Comparison of ENCODE assay signal across 12 mouse cellular contexts in genomic region chr5:111229671-111230070, GRCm38 (mm10).
DNase-seq lines count a peak whose midpoint lies in the region; ATAC-seq lines count a peak whose summit lies in the region.
"Had no signal": no experiment of that assay in that cellular context is flagged by ENCODE, and none has a peak within 500 bp of the region (broad histone marks: within the 10 kb centered on the region; RNA-seq: fewer than 3 reads in every experiment).

No protein-coding gene starts in this region.

- H3K27me3 ChIP-seq in heart, embryonic 15.5 days, result no peaks in the 10 kb centered on the region
- H3K27me3 ChIP-seq in heart, embryonic 12.5 days (replicated peaks), result 0 out of 2 replicates have a peak, but pooled peaks cover 5% of the 10 kb centered on the region
- peaks cover 30% of the 10 kb centered on the region for H3K27me3 ChIP-seq in midbrain, embryonic 10.5 days (ENCODE audit: low read depth, poor library complexity, severe bottlenecking)
- no peaks in the 10 kb centered on the region; the same call in 1 of the 2 replicates for H3K27me3 ChIP-seq in midbrain, embryonic 11.5 days (ENCODE audit: control insufficient read depth, insufficient read depth, low read length)
- H3K27me3 ChIP-seq in embryonic facial prominence, embryonic 14.5 days (replicated peaks; ENCODE audit: control insufficient read depth, insufficient read depth, low read length), result no peaks in the 10 kb centered on the region
- H3K27me3 ChIP-seq in midbrain, embryonic 16.5 days (ENCODE audit: control insufficient read depth, insufficient read depth, low read depth, low read length), result no peaks in the 10 kb centered on the region
- H3K27me3 ChIP-seq: liver, embryonic 15.5 days had no signal

- peaks cover 6% of the 10 kb centered on the region; the same call in 1 of the 2 replicates for H3K36me3 ChIP-seq in heart, embryonic 15.5 days
- H3K36me3 ChIP-seq in heart, embryonic 12.5 days, result peaks cover 26% of the 10 kb centered on the region
- H3K36me3 ChIP-seq in midbrain, embryonic 10.5 days, result peaks cover 31% of the 10 kb centered on the region
- peaks cover 4% of the 10 kb centered on the region; the same call in 1 of the 2 replicates for H3K36me3 ChIP-seq in midbrain, embryonic 11.5 days (ENCODE audit: control insufficient read depth, insufficient read depth, low read length)
- H3K36me3 ChIP-seq in embryonic facial prominence, embryonic 14.5 days (ENCODE audit: control insufficient read depth, insufficient read depth, low read length), result peaks cover 64% of the 10 kb centered on the region
- peaks cover 11% of the 10 kb centered on the region for H3K36me3 ChIP-seq in midbrain, embryonic 16.5 days (ENCODE audit: control insufficient read depth, insufficient read depth, low read length)
- H3K36me3 ChIP-seq: liver, embryonic 15.5 days had no signal

- no peak for ATAC-seq in heart, embryonic 15.5 days (replicated peaks; ENCODE audit: insufficient number of reproducible peaks, insufficient read depth, low FRiP score, low read depth)
- ATAC-seq in heart, embryonic 12.5 days (ENCODE audit: insufficient number of reproducible peaks, low FRiP score), result no peak
- ATAC-seq in midbrain, embryonic 11.5 days (ENCODE audit: low FRiP score), result no peak
- no peak for ATAC-seq in embryonic facial prominence, embryonic 14.5 days (ENCODE audit: low read depth)
- ATAC-seq in midbrain, embryonic 16.5 days, result no peak
- ATAC-seq: intestine, embryonic 16.5 days had no signal

- no peak overlapping the region for H3K9ac ChIP-seq in heart, embryonic 15.5 days
- no peak overlapping the region for H3K9ac ChIP-seq in heart, embryonic 12.5 days
- no peak overlapping the region; the same call in 1 of the 2 replicates for H3K9ac ChIP-seq in midbrain, embryonic 11.5 days (ENCODE audit: low read length)
- H3K9ac ChIP-seq in embryonic facial prominence, embryonic 14.5 days (ENCODE audit: low read depth, low read length), result no peak overlapping the region
- no peak overlapping the region for H3K9ac ChIP-seq in midbrain, embryonic 16.5 days (ENCODE audit: low read depth, low read length)
- H3K9ac ChIP-seq: liver, embryonic 15.5 days had no signal

- H3K4me2 ChIP-seq in heart, embryonic 15.5 days, result no peak overlapping the region
- no peak overlapping the region for H3K4me2 ChIP-seq in heart, embryonic 12.5 days
- no peak overlapping the region for H3K4me2 ChIP-seq in midbrain, embryonic 11.5 days
- no peak overlapping the region for H3K4me2 ChIP-seq in embryonic facial prominence, embryonic 14.5 days (ENCODE audit: low read depth, low read length)
- H3K4me2 ChIP-seq in midbrain, embryonic 16.5 days (ENCODE audit: low read length), result no peak overlapping the region
- H3K4me2 ChIP-seq: liver, embryonic 15.5 days had no signal

- H3K4me3 ChIP-seq in heart, embryonic 15.5 days, result no peak overlapping the region
- no peak overlapping the region for H3K4me3 ChIP-seq in heart, embryonic 12.5 days
- no peak overlapping the region for H3K4me3 ChIP-seq in midbrain, embryonic 10.5 days
- H3K4me3 ChIP-seq in midbrain, embryonic 11.5 days (ENCODE audit: low read depth, low read length), result no peak overlapping the region
- no peak overlapping the region for H3K4me3 ChIP-seq in embryonic facial prominence, embryonic 14.5 days (ENCODE audit: low read depth, low read length)
- H3K4me3 ChIP-seq in midbrain, embryonic 16.5 days (ENCODE audit: low read depth, low read length), result no peak overlapping the region
- H3K4me3 ChIP-seq: erythroblast, embryonic 14.5 days; liver, embryonic 15.5 days had no signal

- H3K4me1 ChIP-seq in heart, embryonic 15.5 days (replicated peaks), result peaks cover 57% of the 10 kb centered on the region
- peaks cover 70% of the 10 kb centered on the region for H3K4me1 ChIP-seq in heart, embryonic 12.5 days (replicated peaks)
- H3K4me1 ChIP-seq in midbrain, embryonic 10.5 days, result peaks cover 91% of the 10 kb centered on the region
- peaks cover 42% of the 10 kb centered on the region for H3K4me1 ChIP-seq in midbrain, embryonic 11.5 days (ENCODE audit: control insufficient read depth, insufficient read depth, low read length)
- H3K4me1 ChIP-seq in embryonic facial prominence, embryonic 14.5 days (ENCODE audit: control insufficient read depth, insufficient read depth, low read length), result peaks cover 36% of the 10 kb centered on the region
- H3K4me1 ChIP-seq in midbrain, embryonic 16.5 days (ENCODE audit: control insufficient read depth, insufficient read depth, low read length), result peaks cover 27% of the 10 kb centered on the region
- H3K4me1 ChIP-seq: liver, embryonic 15.5 days had no signal

- DNase-seq in midbrain, embryonic 10.5 days (ENCODE audit: low spot score), result no peak
- DNase-seq in midbrain, embryonic 11.5 days (ENCODE audit: low spot score, missing footprints), result no peak
- no peak for DNase-seq in embryonic facial prominence, embryonic 14.5 days (ENCODE audit: low spot score)
- no peak for DNase-seq in left cerebral cortex, postnatal 25 days (ENCODE audit: low spot score in 2 of 2)
- DNase-seq: cerebellum, adult 11-12 months; thymus, postnatal 4 days had no signal

- intact Hi-C loops in left cerebral cortex, postnatal 25 days (cut with DNase I), result no loop called here

- 51% methylated on average over 3 of the region's 3 CpGs for WGBS in heart, embryonic 15.5 days
- 45% methylated on average over 3 of the region's 3 CpGs for WGBS in heart, embryonic 12.5 days
- WGBS in midbrain, embryonic 10.5 days, result 50% methylated on average over 3 of the region's 3 CpGs
- 46% methylated on average over 3 of the region's 3 CpGs for WGBS in midbrain, embryonic 11.5 days
- 49% methylated on average over 3 of the region's 3 CpGs for WGBS in embryonic facial prominence, embryonic 14.5 days
- 39% methylated on average over 3 of the region's 3 CpGs for WGBS in midbrain, embryonic 16.5 days

- no peaks in the 10 kb centered on the region for H3K9me3 ChIP-seq in heart, embryonic 15.5 days (replicated peaks)
- H3K9me3 ChIP-seq in heart, embryonic 12.5 days (replicated peaks), result no peaks in the 10 kb centered on the region
- H3K9me3 ChIP-seq in midbrain, embryonic 10.5 days (replicated peaks), result no peaks in the 10 kb centered on the region
- no peaks in the 10 kb centered on the region for H3K9me3 ChIP-seq in midbrain, embryonic 11.5 days (ENCODE audit: control insufficient read depth, low read length)
- H3K9me3 ChIP-seq in embryonic facial prominence, embryonic 14.5 days (ENCODE audit: control insufficient read depth, low read length), result no peaks in the 10 kb centered on the region
- no peaks in the 10 kb centered on the region for H3K9me3 ChIP-seq in midbrain, embryonic 16.5 days (replicated peaks; ENCODE audit: control insufficient read depth, low read length, poor library complexity, severe bottlenecking)
- H3K9me3 ChIP-seq: liver, embryonic 15.5 days had no signal

- peak overlapping the region; percentile 85; the same call in 1 of the 2 replicates for H3K27ac ChIP-seq in heart, embryonic 15.5 days
- no peak overlapping the region for H3K27ac ChIP-seq in heart, embryonic 12.5 days (ENCODE audit: poor library complexity, severe bottlenecking)
- peak overlapping the region; percentile 83 for H3K27ac ChIP-seq in midbrain, embryonic 10.5 days (replicated peaks)
- H3K27ac ChIP-seq in midbrain, embryonic 11.5 days (ENCODE audit: low read depth, low read length), result no peak overlapping the region
- 0 out of 2 replicates have a peak overlapping the region, but pooled peaks have one; percentile 76 for H3K27ac ChIP-seq in embryonic facial prominence, embryonic 14.5 days (replicated peaks; ENCODE audit: low read depth, low read length)
- peak overlapping the region; percentile 44; the same call in 1 of the 2 replicates for H3K27ac ChIP-seq in midbrain, embryonic 16.5 days (ENCODE audit: low read length)
- H3K27ac ChIP-seq: liver, embryonic 15.5 days had no signal

Comparison
In these comparisons a context has a peak if more than half of its experiments do, and no peak if none do; other contexts are left out.
1. H3K27ac ChIP-seq: peak in heart, embryonic 15.5 days (single experiment), midbrain, embryonic 10.5 days (single experiment), embryonic facial prominence, embryonic 14.5 days (single experiment) and midbrain, embryonic 16.5 days (single experiment); none in heart, embryonic 12.5 days (single experiment) and midbrain, embryonic 11.5 days (single experiment).